Mouse (Mus musculus) hindbrain, embryonic 10.5 days (tissue): ENCODE measurements around the gene Slc17a9. TPM values are rescaled to one million over a fixed set of nuclear protein-coding genes. Genes with fewer than 3 reads are reported as not detected.

Source experiments
- DNase-seq: peaks from one replicate; pipeline ENCODE4 v3.0.0-alpha.2; 2017; ENCODE audit warnings: low spot score
- H3K27ac ChIP-seq: fragments of 300-500 bp; sonication (generic); 2 replicates; pipeline ENCODE4 v1.5.1; 2016; ENCODE audit warnings: mild to moderate bottlenecking, moderate library complexity
- H3K27me3 ChIP-seq: fragments of 300-500 bp; sonication (generic); 2 replicates; pipeline ENCODE4 v1.6.1; 2016; ENCODE audit warnings: mild to moderate bottlenecking; ENCODE audit not compliant: poor library complexity, insufficient read depth, severe bottlenecking
- H3K36me3 ChIP-seq: fragments of 300-500 bp; sonication (generic); 2 replicates; pipeline ENCODE4 v1.6.1; 2016; ENCODE audit warnings: mild to moderate bottlenecking, moderate library complexity
- H3K4me1 ChIP-seq: fragments of 300-500 bp; sonication (generic); replicated peaks from 2 replicates; pipeline ENCODE4 v1.6.1; 2016; ENCODE audit warnings: mild to moderate bottlenecking
- H3K4me3 ChIP-seq: fragments of 300-500 bp; sonication (generic); 2 replicates; pipeline ENCODE4 v1.5.1; 2016; ENCODE audit warnings: mild to moderate bottlenecking, moderate library complexity
- H3K9me3 ChIP-seq: fragments of 300-500 bp; sonication (generic); 2 replicates; pipeline ENCODE4 v1.6.1; 2016; ENCODE audit warnings: mild to moderate bottlenecking, moderate library complexity
- WGBS: fragments of 180-500 bp; shearing (Covaris S2); methylation state at CpG from one replicate; pipeline ENCODE4 v1.1.7; 2016; 5-methylcytosine and 5-hydroxymethylcytosine counted together
- polyA plus RNA-seq: library from polyadenylated mRNA; unstranded; fragments of >200 nt; fragmentation: Nextera tagmentation; extraction: Ambion mirVana; gene quantifications from 2 replicates; pipeline ENCODE4 v1.2.1, GENCODE M21; 2016

Slc17a9 gene
- polyA plus RNA-seq, 1 experiment from 2014 or later, result 0.25 TPM

GRCm38 (mm10) chr2:180745248-180745927, 20.3 kb downstream of the Slc17a9 start:
- no peak overlapping the region for H3K27ac ChIP-seq
- H3K27me3 ChIP-seq, result no peaks in the 10 kb centered on the region
- H3K36me3 ChIP-seq, result no peaks in the 10 kb centered on the region
- WGBS, result 37% methylated on average over 17 of the region's 17 CpGs
- H3K4me1 ChIP-seq, result peaks cover 21% of the 10 kb centered on the region
- no peak overlapping the region for H3K4me3 ChIP-seq
- no peaks in the 10 kb centered on the region for H3K9me3 ChIP-seq
- peak; percentile 86 for DNase-seq

- no peak overlapping the region for H3K4me3 ChIP-seq
- no peaks in the 10 kb centered on the region for H3K9me3 ChIP-seq
- DNase-seq, result no peak
- no peaks in the 10 kb centered on the region for H3K36me3 ChIP-seq
- H3K4me1 ChIP-seq, result peaks cover 21% of the 10 kb centered on the region
- no peaks in the 10 kb centered on the region for H3K27me3 ChIP-seq
- WGBS, result 37% methylated on average over 5 of the region's 5 CpGs
- H3K27ac ChIP-seq, result no peak overlapping the region
Measured at GRCm38 (mm10) chr2:180746569-180747192, 21.6 kb downstream of the Slc17a9 start.

- H3K27ac ChIP-seq, result no peak overlapping the region
- no peaks in the 10 kb centered on the region for H3K36me3 ChIP-seq
- DNase-seq, result no peak
- peaks cover 21% of the 10 kb centered on the region for H3K4me1 ChIP-seq
- no peaks in the 10 kb centered on the region for H3K27me3 ChIP-seq
- H3K9me3 ChIP-seq, result no peaks in the 10 kb centered on the region
- no peak overlapping the region for H3K4me3 ChIP-seq
- WGBS, result 62% methylated on average over 5 of the region's 5 CpGs
Measured at GRCm38 (mm10) chr2:180748904-180749303, 23.8 kb downstream of the Slc17a9 start.

GRCm38 (mm10) chr2:180754976-180755688, 30.1 kb downstream of the Slc17a9 start:
- no peaks in the 10 kb centered on the region for H3K9me3 ChIP-seq
- H3K27me3 ChIP-seq, result no peaks in the 10 kb centered on the region
- DNase-seq, result no peak
- no peak overlapping the region for H3K27ac ChIP-seq
- H3K36me3 ChIP-seq, result no peaks in the 10 kb centered on the region
- no peak overlapping the region for H3K4me3 ChIP-seq
- H3K4me1 ChIP-seq, result peaks cover 47% of the 10 kb centered on the region
- 77% methylated on average over 5 of the region's 5 CpGs for WGBS

- Histone ChIP-seq H3K4me1 (peaks cover 47% of the 10 kb centered on the region), H3K36me3 (no peaks in the 10 kb centered on the region), H3K27ac (peak overlapping the region; percentile 53; the same call in 1 of the 2 replicates), H3K4me3 (no peak overlapping the region), H3K27me3 (no peaks in the 10 kb centered on the region), H3K9me3 (no peaks in the 10 kb centered on the region)
- WGBS, result 3% methylated on average over 8 of the region's 8 CpGs
- peak; percentile 76 for DNase-seq
Measured at GRCm38 (mm10) chr2:180755896-180756295, 30.8 kb downstream of the Slc17a9 start.

- no peaks in the 10 kb centered on the region for H3K36me3 ChIP-seq
- peaks cover 50% of the 10 kb centered on the region for H3K4me1 ChIP-seq
- H3K9me3 ChIP-seq, result no peaks in the 10 kb centered on the region
- peak overlapping the region; percentile 53; the same call in 1 of the 2 replicates for H3K27ac ChIP-seq
- peak; percentile 46 for DNase-seq
- 13% methylated on average over 2 of the region's 2 CpGs for WGBS
- no peaks in the 10 kb centered on the region for H3K27me3 ChIP-seq
- no peak overlapping the region for H3K4me3 ChIP-seq
Measured at GRCm38 (mm10) chr2:180756786-180757185, 31.7 kb downstream of the Slc17a9 start.

- Histone ChIP-seq H3K4me3 (no peak overlapping the region), H3K36me3 (no peaks in the 10 kb centered on the region), H3K9me3 (no peaks in the 10 kb centered on the region), H3K27ac (peak overlapping the region; percentile 86), H3K27me3 (no peaks in the 10 kb centered on the region), H3K4me1 (peaks cover 62% of the 10 kb centered on the region)
- DNase-seq, result peak; percentile 73
- 37% methylated on average over 15 of the region's 15 CpGs for WGBS
Measured at GRCm38 (mm10) chr2:180758513-180759263, 33.6 kb downstream of the Slc17a9 start.

- Histone ChIP-seq H3K27me3 (peaks cover 6% of the 10 kb centered on the region), H3K27ac (0 out of 2 replicates have a peak overlapping the region, but pooled peaks have one; percentile 37), H3K36me3 (no peaks in the 10 kb centered on the region), H3K4me3 (no peak overlapping the region), H3K9me3 (no peaks in the 10 kb centered on the region), H3K4me1 (peaks cover 25% of the 10 kb centered on the region; the same call in 1 of the 2 replicates)
- WGBS, result 76% methylated on average over 11 of the region's 11 CpGs
- no peak for DNase-seq
Measured at GRCm38 (mm10) chr2:180764986-180765385, 39.9 kb downstream of the Slc17a9 start.

GRCm38 (mm10) chr2:180765713-180766112, 40.6 kb downstream of the Slc17a9 start:
- Histone ChIP-seq H3K4me3 (no peak overlapping the region), H3K4me1 (peaks cover 25% of the 10 kb centered on the region; the same call in 1 of the 2 replicates), H3K27ac (peak overlapping the region; percentile 45; the same call in 1 of the 2 replicates), H3K27me3 (peaks cover 13% of the 10 kb centered on the region), H3K9me3 (no peaks in the 10 kb centered on the region), H3K36me3 (no peaks in the 10 kb centered on the region)
- DNase-seq, result no peak
- WGBS, result 83% methylated on average over 7 of the region's 7 CpGs

- 3% methylated on average over 12 of the region's 12 CpGs for WGBS
- Histone ChIP-seq H3K9me3 (no peaks in the 10 kb centered on the region), H3K27ac (no peak overlapping the region), H3K4me1 (peaks cover 21% of the 10 kb centered on the region), H3K36me3 (no peaks in the 10 kb centered on the region), H3K4me3 (peak overlapping the region; percentile 46), H3K27me3 (peaks cover 99% of the 10 kb centered on the region)
- peak; percentile 34 for DNase-seq
Measured at GRCm38 (mm10) chr2:180775223-180775622, 50.2 kb downstream of the Slc17a9 start.

- WGBS, result 3% methylated on average over 15 of the region's 15 CpGs
- Histone ChIP-seq H3K27ac (no peak overlapping the region), H3K4me3 (peak overlapping the region; percentile 46), H3K4me1 (peaks cover 21% of the 10 kb centered on the region), H3K27me3 (peaks cover 97% of the 10 kb centered on the region), H3K9me3 (no peaks in the 10 kb centered on the region), H3K36me3 (no peaks in the 10 kb centered on the region)
- no peak for DNase-seq
Measured at GRCm38 (mm10) chr2:180775641-180776040, 50.6 kb downstream of the Slc17a9 start.

- Histone ChIP-seq H3K27me3 (peaks cover 92% of the 10 kb centered on the region), H3K36me3 (no peaks in the 10 kb centered on the region), H3K4me3 (peak within 1 kb of the TSS; percentile 46), H3K9me3 (no peaks in the 10 kb centered on the region), H3K27ac (0 out of 2 replicates have a peak within 1 kb of the TSS, but pooled peaks have one; percentile 23), H3K4me1 (peaks cover 21% of the 10 kb centered on the region)
- WGBS, result 1% methylated on average over 28 of the region's 28 CpGs
- DNase-seq, result peak; percentile 35
Measured at GRCm38 (mm10) chr2:180776793-180777192, 51.7 kb downstream of the Slc17a9 start, which contains the start of gene Bhlhe23. Gene Bhlhe23 (minus strand): TSS chr2:180776900.
